Mouse (Mus musculus): ENCODE data around the gene Fktn. TPM values are rescaled to one million over a fixed set of nuclear protein-coding genes. Genes with fewer than 3 reads are reported as not detected.
"Not testable (repeated sequence)": the region's sequence is repeated elsewhere in the genome, so short reads cannot be mapped to it uniquely, and the experiment has no call there.

Gene Fktn
- polyA plus RNA-seq (2016; fragmentation: Nextera tagmentation; extraction: Ambion mirVana), result 18.5 and 20.9 TPM in 2 replicates

GRCm38 (mm10) chr4:53713704-53714050 lies at the start of gene Fktn:
Fktn (plus strand) TSS chr4:53713998.
- Histone ChIP-seq H3K9ac (peak within 1 kb of the TSS; percentile 70), H3K4me2 (replicated peaks) (peak within 1 kb of the TSS; percentile 72), H3K9me3 (replicated peaks) (no peaks in the 10 kb centered on the region), H3K4me3 (peak within 1 kb of the TSS; percentile 67), H3K27ac (peak within 1 kb of the TSS; percentile 92), H3K4me1 (peaks cover 6% of the 10 kb centered on the region), H3K27me3 (no peaks in the 10 kb centered on the region), H3K36me3 (no peaks in the 10 kb centered on the region)
- 9% methylated on average over 7 of the region's 7 CpGs for WGBS
- peak; percentile 85 for ATAC-seq (ENCODE audit: low FRiP score)

GRCm38 (mm10) chr4:53682092-53682491 lies 31.7 kb upstream of the Fktn start:
- Histone ChIP-seq H3K36me3 (peaks cover 30% of the 10 kb centered on the region), H3K27ac (no peak overlapping the region), H3K4me3 (no peak overlapping the region), H3K4me1 (no peaks in the 10 kb centered on the region), H3K9ac (no peak overlapping the region), H3K27me3 (no peaks in the 10 kb centered on the region), H3K4me2 (replicated peaks) (no peak overlapping the region), H3K9me3 (replicated peaks) (no peaks in the 10 kb centered on the region)
- no peak for ATAC-seq (ENCODE audit: low FRiP score)
- WGBS, result 85% methylated on average over 8 of the region's 8 CpGs

- H3K4me3 ChIP-seq, result no peak overlapping the region
- no peak overlapping the region for H3K4me2 ChIP-seq (replicated peaks)
- ATAC-seq (ENCODE audit: low FRiP score), result no peak
- H3K27me3 ChIP-seq, result no peaks in the 10 kb centered on the region
- no peak overlapping the region for H3K27ac ChIP-seq
- H3K4me1 ChIP-seq, result no peaks in the 10 kb centered on the region
- no peak overlapping the region for H3K9ac ChIP-seq
- 91% methylated on average over 4 of the region's 4 CpGs for WGBS
- H3K9me3 ChIP-seq (replicated peaks), result no peaks in the 10 kb centered on the region
- peaks cover 13% of the 10 kb centered on the region for H3K36me3 ChIP-seq
These were observed 24.8 kb upstream of the Fktn start for GRCm38 (mm10) chr4:53688965-53689364.

GRCm38 (mm10) chr4:53691418-53691817 lies 22.4 kb upstream of the Fktn start:
- Histone ChIP-seq H3K27ac (no peak overlapping the region), H3K9me3 (replicated peaks) (no peaks in the 10 kb centered on the region), H3K4me2 (replicated peaks) (no peak overlapping the region), H3K27me3 (no peaks in the 10 kb centered on the region), H3K4me1 (no peaks in the 10 kb centered on the region), H3K4me3 (no peak overlapping the region), H3K36me3 (peaks cover 12% of the 10 kb centered on the region), H3K9ac (no peak overlapping the region)
- ATAC-seq (ENCODE audit: low FRiP score), result no peak
- 100% methylated on average over 1 of the region's 1 CpGs for WGBS

GRCm38 (mm10) chr4:53709166-53709565 lies 4.6 kb upstream of the Fktn start:
- ATAC-seq (ENCODE audit: low FRiP score); H3K9me3 ChIP-seq (replicated peaks); H3K36me3 ChIP-seq: not testable (repeated sequence)

GRCm38 (mm10) chr4:53710021-53710420 lies 3.8 kb upstream of the Fktn start:
- H3K27ac ChIP-seq, result no peak overlapping the region
- no peak for ATAC-seq (ENCODE audit: low FRiP score)
- H3K27me3 ChIP-seq, result no peaks in the 10 kb centered on the region
- peaks cover 2% of the 10 kb centered on the region for H3K4me1 ChIP-seq
- no peak overlapping the region for H3K4me2 ChIP-seq (replicated peaks)
- no peaks in the 10 kb centered on the region for H3K9me3 ChIP-seq (replicated peaks)
- no peak overlapping the region for H3K4me3 ChIP-seq
- H3K36me3 ChIP-seq, result no peaks in the 10 kb centered on the region
- no peak overlapping the region for H3K9ac ChIP-seq
- 98% methylated on average over 2 of the region's 2 CpGs for WGBS

More at GRCm38 (mm10) chr4:53709166-53709565, 4.6 kb upstream of the Fktn start:
- not testable (repeated sequence) for H3K27ac ChIP-seq; H3K4me1 ChIP-seq; H3K4me3 ChIP-seq; H3K4me2 ChIP-seq (replicated peaks); H3K9ac ChIP-seq; H3K27me3 ChIP-seq

GRCm38 (mm10) chr4:53710555-53711328 lies 3.1 kb upstream of the Fktn start:
- no peak for ATAC-seq (ENCODE audit: low FRiP score)
- 91% methylated on average over 6 of the region's 6 CpGs for WGBS
- H3K27me3 ChIP-seq, result no peaks in the 10 kb centered on the region

GRCm38 (mm10) chr4:53714051-53714814 lies 435 bp downstream of the Fktn start:
- Histone ChIP-seq H3K4me3 (peak overlapping the region; percentile 67), H3K27ac (peak overlapping the region; percentile 92), H3K4me1 (peaks cover 6% of the 10 kb centered on the region), H3K4me2 (replicated peaks) (peak overlapping the region; percentile 72), H3K9me3 (replicated peaks) (no peaks in the 10 kb centered on the region), H3K9ac (peak overlapping the region; percentile 70), H3K36me3 (no peaks in the 10 kb centered on the region), H3K27me3 (no peaks in the 10 kb centered on the region)
- WGBS, result 8% methylated on average over 56 of the region's 58 CpGs
- peak; percentile 96 for ATAC-seq (ENCODE audit: low FRiP score)

More at GRCm38 (mm10) chr4:53710555-53711328, 3.1 kb upstream of the Fktn start:
- H3K4me1 ChIP-seq, result peaks cover 6% of the 10 kb centered on the region
- no peak overlapping the region for H3K27ac ChIP-seq
- H3K4me2 ChIP-seq (replicated peaks), result no peak overlapping the region
- H3K9me3 ChIP-seq (replicated peaks), result no peaks in the 10 kb centered on the region
- no peaks in the 10 kb centered on the region for H3K36me3 ChIP-seq
- H3K9ac ChIP-seq, result no peak overlapping the region
- H3K4me3 ChIP-seq, result no peak overlapping the region

GRCm38 (mm10) chr4:53715977-53716376 lies 2.2 kb downstream of the Fktn start:
- ATAC-seq (ENCODE audit: low FRiP score), result no peak
- no peak overlapping the region for H3K9ac ChIP-seq
- H3K27ac ChIP-seq, result no peak overlapping the region
- H3K9me3 ChIP-seq (replicated peaks), result no peaks in the 10 kb centered on the region
- H3K4me3 ChIP-seq, result no peak overlapping the region
- peaks cover 6% of the 10 kb centered on the region for H3K4me1 ChIP-seq
- H3K36me3 ChIP-seq, result peaks cover 3% of the 10 kb centered on the region
- no peak overlapping the region for H3K4me2 ChIP-seq (replicated peaks)
- no peaks in the 10 kb centered on the region for H3K27me3 ChIP-seq

GRCm38 (mm10) chr4:53717546-53717945 lies 3.7 kb downstream of the Fktn start:
- Histone ChIP-seq H3K4me3 (no peak overlapping the region), H3K27me3 (no peaks in the 10 kb centered on the region), H3K4me1 (peaks cover 6% of the 10 kb centered on the region), H3K4me2 (replicated peaks) (no peak overlapping the region), H3K9me3 (replicated peaks) (no peaks in the 10 kb centered on the region), H3K27ac (no peak overlapping the region), H3K9ac (no peak overlapping the region), H3K36me3 (peaks cover 12% of the 10 kb centered on the region)
- WGBS, result 86% methylated on average over 4 of the region's 4 CpGs
- ATAC-seq (ENCODE audit: low FRiP score), result no peak

- Histone ChIP-seq H3K4me2 (replicated peaks) (no peak overlapping the region), H3K9me3 (replicated peaks) (no peaks in the 10 kb centered on the region), H3K4me3 (no peak overlapping the region), H3K9ac (no peak overlapping the region), H3K36me3 (peaks cover 13% of the 10 kb centered on the region), H3K27me3 (no peaks in the 10 kb centered on the region), H3K27ac (no peak overlapping the region), H3K4me1 (peaks cover 6% of the 10 kb centered on the region)
- no peak for ATAC-seq (ENCODE audit: low FRiP score)
- WGBS, result 87% methylated on average over 5 of the region's 5 CpGs
These were observed 4.5 kb downstream of the Fktn start for GRCm38 (mm10) chr4:53718261-53718660.

- H3K4me2 ChIP-seq (replicated peaks), result no peak overlapping the region
- 95% methylated on average over 4 of the region's 4 CpGs for WGBS
- no peak overlapping the region for H3K4me3 ChIP-seq
- no peaks in the 10 kb centered on the region for H3K27me3 ChIP-seq
- H3K36me3 ChIP-seq, result peaks cover 29% of the 10 kb centered on the region
- no peaks in the 10 kb centered on the region for H3K9me3 ChIP-seq (replicated peaks)
- H3K9ac ChIP-seq, result no peak overlapping the region
- no peaks in the 10 kb centered on the region for H3K4me1 ChIP-seq
- no peak overlapping the region for H3K27ac ChIP-seq
- ATAC-seq (ENCODE audit: low FRiP score), result no peak
These were observed 8.7 kb downstream of the Fktn start for GRCm38 (mm10) chr4:53722506-53722905.

Data from hindbrain, embryonic 12.5 days (tissue).